Mouse (Mus musculus) MEL (cell line): Measurements from ENCODE around the gene Dync1h1. TPM values are rescaled to one million over a fixed set of nuclear protein-coding genes. Genes with fewer than 3 reads are reported as not detected.
A peak's percentile ranks its signal among the peaks of the same experiment; 100 is the strongest.

Experiments
- DNase-seq: peaks from one replicate; pipeline ENCODE4 v3.0.0; 2011; ENCODE audit warnings: low read depth, low spot score
- H3K27ac ChIP-seq: 2 replicates; pipeline ENCODE4 v1.5.1; 2012; ENCODE audit warnings: low read depth, mild to moderate bottlenecking, control low read depth, low read length, moderate library complexity; ENCODE audit not compliant: control insufficient read depth
- H3K27me3 ChIP-seq, 2 experiments: fragments of 150-350 bp in 1 of 2; sonication (generic) in 1 of 2; 2 replicates each; pipeline ENCODE4 v1.6.1; 2012; ENCODE audit warnings: low read length in 2 of 2, mild to moderate bottlenecking in 2 of 2, improper control_type of control experiment in 1 of 2, moderate library complexity in 1 of 2; ENCODE audit not compliant: insufficient read depth in 2 of 2, control insufficient read depth in 1 of 2
- H3K36me3 ChIP-seq, 2 experiments: 2 replicates each; pipeline ENCODE4 v1.6.1; 2012 to 2014; ENCODE audit warnings: low read length in 2 of 2, improper control_type of control experiment in 1 of 2, inconsistent platforms in 1 of 2, mild to moderate bottlenecking in 1 of 2; ENCODE audit not compliant: insufficient read depth in 2 of 2, control insufficient read depth in 1 of 2
- H3K4me1 ChIP-seq, 2 experiments: fragments of 150-350 bp in 1 of 2; sonication (generic) in 1 of 2; 2 replicates each; pipeline ENCODE4 v1.6.1; 2012; ENCODE audit warnings: low read length in 2 of 2, improper control_type of control experiment in 1 of 2, mild to moderate bottlenecking in 1 of 2; ENCODE audit not compliant: insufficient read depth in 2 of 2, control insufficient read depth in 1 of 2
- H3K4me3 ChIP-seq, 2 experiments: fragments of 150-350 bp in 1 of 2; sonication (generic) in 1 of 2; 2 replicates each; pipeline ENCODE4 v1.5.1; 2012; ENCODE audit warnings: low read depth in 2 of 2, low read length in 2 of 2, mild to moderate bottlenecking in 2 of 2, moderate library complexity in 2 of 2, control low read depth in 1 of 2, improper control_type of control experiment in 1 of 2; ENCODE audit not compliant: control insufficient read depth in 1 of 2, insufficient read depth in 1 of 2
- H3K79me2 ChIP-seq: 2 replicates; pipeline ENCODE4 v1.6.1; 2012; ENCODE audit warnings: mild to moderate bottlenecking, low read length, moderate library complexity; ENCODE audit not compliant: control insufficient read depth, poor library complexity, insufficient read depth
- H3K9ac ChIP-seq: 2 replicates; pipeline ENCODE4 v1.6.1; 2012; ENCODE audit warnings: low read depth, mild to moderate bottlenecking, control low read depth, low read length, moderate library complexity; ENCODE audit not compliant: control insufficient read depth, poor library complexity, severe bottlenecking
- H3K9me3 ChIP-seq: fragments of 150-350 bp; sonication (generic); replicated peaks from 2 replicates; pipeline ENCODE4 v1.6.1; 2012; ENCODE audit warnings: mild to moderate bottlenecking, low read length, improper control_type of control experiment, moderate library complexity; ENCODE audit not compliant: insufficient read depth
- BHLHE40 ChIP-seq: IDR thresholded peaks from 2 replicates; pipeline ENCODE4 v1.6.1; 2012; ENCODE audit warnings: low read depth, mild to moderate bottlenecking, inconsistent platforms, low read length, improper control_type of control experiment, borderline replicate concordance
- CHD1 ChIP-seq: IDR thresholded peaks from 2 replicates; pipeline ENCODE4 v1.6.1; 2012; ENCODE audit warnings: low read depth, mild to moderate bottlenecking, inconsistent platforms, low read length, improper control_type of control experiment
- CHD2 ChIP-seq: IDR thresholded peaks from 2 replicates; pipeline ENCODE4 v1.6.1; 2011; ENCODE audit warnings: low read length, improper control_type of control experiment
- CTCF ChIP-seq, 3 experiments: IDR thresholded peaks in 2 of 3; conservative IDR thresholded peaks in 1 of 3; 2 replicates each; pipeline ENCODE4 v1.5.1; 2011 to 2012; ENCODE audit warnings: low read length in 3 of 3, low read depth in 2 of 3, mild to moderate bottlenecking in 2 of 3, improper control_type of control experiment in 1 of 3, inconsistent platforms in 1 of 3, mixed read lengths in 1 of 3, moderate library complexity in 1 of 3; ENCODE audit not compliant: control insufficient read depth in 1 of 3, insufficient read depth in 1 of 3, poor library complexity in 1 of 3, severe bottlenecking in 1 of 3
- E2F4 ChIP-seq: IDR thresholded peaks from 2 replicates; pipeline ENCODE4 v1.6.1; 2011; ENCODE audit warnings: low read depth, low read length, improper control_type of control experiment, borderline replicate concordance
- EP300 ChIP-seq, 2 experiments: IDR thresholded peaks; 2 replicates each; pipeline ENCODE4 v1.6.1; 2011; ENCODE audit warnings: improper control_type of control experiment in 2 of 2, low read length in 2 of 2, low read depth in 1 of 2, mild to moderate bottlenecking in 1 of 2
- ETS1 ChIP-seq: IDR thresholded peaks from 2 replicates; pipeline ENCODE4 v1.6.1; 2012; ENCODE audit warnings: low read depth, mild to moderate bottlenecking, inconsistent platforms, low read length, improper control_type of control experiment, moderate library complexity
- GABPA ChIP-seq: IDR thresholded peaks from 2 replicates; pipeline ENCODE4 v1.6.1; 2012; ENCODE audit warnings: low read depth, mild to moderate bottlenecking, inconsistent platforms, low read length, improper control_type of control experiment, moderate library complexity
- GATA1 ChIP-seq: IDR thresholded peaks from 2 replicates; pipeline ENCODE4 v1.6.1; 2011; ENCODE audit warnings: low read depth, low read length, improper control_type of control experiment
- JUND ChIP-seq: IDR thresholded peaks from 2 replicates; pipeline ENCODE4 v1.6.1; 2011; ENCODE audit warnings: low read depth, mild to moderate bottlenecking, improper control_type of control experiment, low read length
- KAT2A ChIP-seq: conservative IDR thresholded peaks from 2 replicates; pipeline ENCODE4 v1.6.1; 2012; ENCODE audit warnings: low read depth, low read length, improper control_type of control experiment, inconsistent platforms
- MAFK ChIP-seq: IDR thresholded peaks from 2 replicates; pipeline ENCODE4 v1.6.1; 2011; ENCODE audit warnings: low read depth, mild to moderate bottlenecking, low read length, improper control_type of control experiment, borderline replicate concordance
- MAZ ChIP-seq: IDR thresholded peaks from 2 replicates; pipeline ENCODE4 v1.6.1; 2012; ENCODE audit warnings: low read depth, mild to moderate bottlenecking, inconsistent platforms, low read length, improper control_type of control experiment
- MXI1 ChIP-seq: IDR thresholded peaks from 2 replicates; pipeline ENCODE4 v1.6.1; 2011; ENCODE audit warnings: mild to moderate bottlenecking, low read depth, low read length, improper control_type of control experiment
- MYB ChIP-seq: IDR thresholded peaks from 2 replicates; pipeline ENCODE4 v1.6.1; 2011; ENCODE audit warnings: mild to moderate bottlenecking, low read depth, low read length, improper control_type of control experiment
- MYC ChIP-seq: IDR thresholded peaks from 2 replicates; pipeline ENCODE4 v1.6.1; 2011; ENCODE audit warnings: low read depth, mild to moderate bottlenecking, low read length, improper control_type of control experiment, moderate library complexity
- NRF1 ChIP-seq: IDR thresholded peaks from 2 replicates; pipeline ENCODE4 v1.6.1; 2014; ENCODE audit warnings: low read depth, mild to moderate bottlenecking, inconsistent platforms, low read length, improper control_type of control experiment, moderate library complexity; ENCODE audit not compliant: poor library complexity, insufficient read depth, severe bottlenecking
- POLR2A ChIP-seq, 2 experiments: IDR thresholded peaks; 2 replicates each; pipeline ENCODE4 v1.6.1; 2011 to 2012; ENCODE audit warnings: low read length in 2 of 2, mild to moderate bottlenecking in 2 of 2, control low read depth in 1 of 2, improper control_type of control experiment in 1 of 2, low read depth in 1 of 2, moderate library complexity in 1 of 2; ENCODE audit not compliant: control insufficient read depth in 1 of 2, insufficient read depth in 1 of 2, poor library complexity in 1 of 2
- POLR2AphosphoS2 ChIP-seq: IDR thresholded peaks from 2 replicates; pipeline ENCODE4 v1.6.1; 2011; ENCODE audit warnings: low read length, improper control_type of control experiment
- POLR2AphosphoS5 ChIP-seq: IDR thresholded peaks from 2 replicates; pipeline ENCODE4 v1.6.1; 2012; ENCODE audit warnings: low read depth, borderline replicate concordance, mild to moderate bottlenecking, inconsistent platforms, low read length, moderate library complexity, mixed read lengths
- RAD21 ChIP-seq: IDR thresholded peaks from 2 replicates; pipeline ENCODE4 v1.6.1; 2011; ENCODE audit warnings: mild to moderate bottlenecking, low read depth, low read length, improper control_type of control experiment
- RCOR1 ChIP-seq: IDR thresholded peaks from 2 replicates; pipeline ENCODE4 v1.6.1; 2012; ENCODE audit warnings: low read depth, mild to moderate bottlenecking, inconsistent platforms, low read length, improper control_type of control experiment
- SIN3A ChIP-seq: IDR thresholded peaks from 2 replicates; pipeline ENCODE4 v1.6.1; 2012; ENCODE audit warnings: low read length, improper control_type of control experiment, inconsistent platforms
- SMC3 ChIP-seq: IDR thresholded peaks from 2 replicates; pipeline ENCODE4 v1.6.1; 2011; ENCODE audit warnings: low read depth, low read length, improper control_type of control experiment
- TCF12 ChIP-seq: IDR thresholded peaks from 2 replicates; pipeline ENCODE4 v1.6.1; 2014; ENCODE audit warnings: low read depth, mild to moderate bottlenecking, inconsistent platforms, low read length, improper control_type of control experiment, moderate library complexity
- UBTF ChIP-seq: IDR thresholded peaks from 2 replicates; pipeline ENCODE4 v1.6.1; 2012; ENCODE audit warnings: low read depth, mild to moderate bottlenecking, inconsistent platforms, low read length, improper control_type of control experiment, moderate library complexity, borderline replicate concordance; ENCODE audit not compliant: insufficient read depth
- USF2 ChIP-seq, 2 experiments: IDR thresholded peaks; 2 replicates each; pipeline ENCODE4 v1.6.1; 2011 to 2012; ENCODE audit warnings: improper control_type of control experiment in 2 of 2, low read length in 2 of 2, borderline replicate concordance in 1 of 2, inconsistent platforms in 1 of 2, low read depth in 1 of 2, mild to moderate bottlenecking in 1 of 2; ENCODE audit not compliant: insufficient read depth in 1 of 2
- ZC3H11A ChIP-seq: IDR thresholded peaks from 2 replicates; pipeline ENCODE4 v1.6.1; 2012; ENCODE audit warnings: low read depth, mild to moderate bottlenecking, inconsistent platforms, low read length, improper control_type of control experiment
- ZKSCAN1 ChIP-seq: IDR thresholded peaks from 2 replicates; pipeline ENCODE4 v1.6.1; 2012; ENCODE audit warnings: low read depth, mild to moderate bottlenecking, inconsistent platforms, low read length, improper control_type of control experiment, moderate library complexity
- polyA plus RNA-seq, 2 experiments: library from polyadenylated mRNA; stranded (reverse) in 1 of 2; unstranded in 1 of 2; fragments of >175 nt in 1 of 2; fragments of >200 nt in 1 of 2; gene quantifications; 2 replicates each; pipeline versions ENCODE4 v1.2.1 to v1.2.4; 2012; ENCODE audit warnings: low replicate concordance in 2 of 2, low read depth in 1 of 2; ENCODE audit not compliant: insufficient read length in 2 of 2, insufficient read depth in 1 of 2, missing spikeins in 1 of 2
- total RNA-seq: library from RNA; depleted of rRNA; stranded (reverse); fragments of 300-350 nt; gene quantifications from 2 replicates; pipeline ENCODE4 v1.2.3, GENCODE M21; 2012

The Dync1h1 gene
- total and polyA plus RNA-seq, 3 experiments: 98.2 to 230 (median 157) TPM

- Histone ChIP-seq H3K36me3 (peaks cover 0 to 2% of the 10 kb centered on the region in 2 experiments; a peak in 2 of 4 replicates), H3K79me2 (no peaks in the 10 kb centered on the region), H3K27me3 (peaks cover 7 to 8% of the 10 kb centered on the region in 2 experiments), H3K4me3 (no peak overlapping the region), H3K27ac (peak overlapping the region; percentile 49; the same call in 1 of the 2 replicates), H3K4me1 (peaks cover 2 to 7% of the 10 kb centered on the region in 2 experiments; a peak in 3 of 4 replicates), H3K9ac (no peak overlapping the region), H3K9me3 (no peaks in the 10 kb centered on the region)
- TF ChIP-seq POLR2AphosphoS5 (no peak), MAFK (no peak), POLR2A (IDR thresholded peaks at IDR 0.05; ENCODE audit: control insufficient read depth in 1 of 2, insufficient read depth in 1 of 2, low read depth in 1 of 2, low read length in 2 of 2, poor library complexity in 1 of 2) (no peak), ETS1 (no peak), CHD1 (no peak), POLR2AphosphoS2 (no peak), RCOR1 (no peak), EP300 (IDR thresholded peaks at IDR 0.05; ENCODE audit: low read depth in 1 of 2, low read length in 2 of 2) (peak in 1 of 2 experiments; percentile 25; a peak in 1 of 4 replicates), TCF12 (no peak), MYC (no peak), JUND (no peak), ZKSCAN1 (no peak), MYB (no peak), BHLHE40 (no peak), CHD2 (no peak), NRF1 (no peak), MAZ (no peak), SIN3A (no peak), MXI1 (no peak), GATA1 (no peak), KAT2A (no peak), E2F4 (no peak), CTCF (IDR thresholded peaks at IDR 0.05 in 2 of 3, conservative IDR thresholded peaks at IDR 0.05 in 1 of 3; ENCODE audit: control insufficient read depth in 1 of 3, insufficient read depth in 1 of 3, low read depth in 2 of 3, low read length in 3 of 3, poor library complexity in 1 of 3, severe bottlenecking in 1 of 3) (peak; percentile 54 to 73 (median 60)), RAD21 (peak; percentile 15), GABPA (peak; percentile 92), USF2 (IDR thresholded peaks at IDR 0.05; ENCODE audit: borderline replicate concordance in 1 of 2, insufficient read depth in 1 of 2, low read depth in 1 of 2, low read length in 2 of 2) (no peak), UBTF (no peak), ZC3H11A (0 out of 2 replicates have a peak, but pooled peaks have one; percentile 0), SMC3 (peak; percentile 30)
- peak; percentile 72 for DNase-seq
Measured at GRCm38 (mm10) chr12:110713784-110714183, 112.5 kb downstream of the Dync1h1 start.
